Mouse (Mus musculus): Measurements from ENCODE around the gene Kcnt1.
"Not testable (repeated sequence)": the region's sequence is repeated elsewhere in the genome, so short reads cannot be mapped to it uniquely, and the experiment has no call there.

The Kcnt1 gene

DNA sequence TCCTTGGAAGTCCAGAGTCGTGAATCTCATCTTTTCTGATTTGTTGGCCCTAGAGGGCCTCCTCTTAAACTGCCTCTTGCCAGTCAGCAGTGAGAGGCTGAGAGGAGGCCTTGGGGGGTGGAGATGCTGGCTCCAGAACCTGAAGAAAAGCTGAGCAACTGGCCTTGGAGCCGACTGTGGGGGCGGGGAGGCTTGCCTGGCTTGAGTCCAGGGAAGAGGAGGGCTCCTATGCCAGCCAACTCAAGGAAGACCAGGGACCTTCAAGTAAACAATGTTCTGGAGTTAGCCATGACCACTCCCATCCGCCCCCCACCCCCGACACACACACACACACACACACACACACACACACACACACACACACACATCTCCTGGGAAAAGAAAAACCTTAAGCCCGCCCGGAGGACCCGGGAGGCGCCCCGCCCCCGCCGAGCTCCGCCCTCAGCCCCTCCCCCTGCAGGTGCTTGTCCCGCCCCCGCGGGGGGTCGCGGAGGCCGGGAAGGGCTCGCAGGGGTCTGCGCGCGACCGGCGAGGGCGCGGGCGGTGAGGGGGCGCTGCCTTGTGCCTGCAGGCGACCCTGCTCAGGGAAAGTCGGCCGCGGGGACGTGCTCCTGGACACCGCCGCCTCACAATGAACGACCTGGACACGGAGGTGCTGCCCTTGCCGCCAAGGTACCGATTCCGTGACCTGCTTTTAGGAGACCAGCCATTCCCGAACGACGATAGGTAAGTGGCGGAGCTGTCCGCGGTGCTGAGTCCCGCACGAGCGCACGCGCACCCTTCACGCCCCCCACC, at the start of gene Kcnt1:
TSS of gene Kcnt1 (plus strand) at position 398 of the 795 bp plus-strand sequence.
- peak; percentile 39 for DNase-seq (ENCODE audit: low spot score)

DNA sequence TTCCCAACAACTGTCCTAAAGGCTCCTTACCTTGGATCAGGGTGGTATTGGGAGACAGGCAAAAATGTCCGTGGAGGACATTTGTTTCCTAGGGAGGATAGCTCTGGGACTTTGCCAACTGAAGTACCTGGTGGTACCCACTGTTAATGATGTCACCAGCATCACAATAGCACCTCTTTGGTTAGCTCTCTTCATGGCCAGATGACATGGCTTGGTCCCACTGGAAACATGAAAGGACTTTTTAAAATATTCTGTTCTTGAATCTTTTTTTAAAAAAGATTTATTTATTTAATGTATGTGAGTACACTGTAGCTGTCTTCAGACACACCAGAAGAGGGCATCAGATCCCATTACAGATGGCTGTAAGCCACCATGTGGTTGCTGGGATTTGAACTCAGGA, 47.8 kb upstream of the Kcnt1 start, which contains the start of gene Glt6d1:
TSS of gene Glt6d1 (minus strand) at position 101 of the 400 bp plus-strand sequence.
- DNase-seq (ENCODE audit: low spot score), result not testable (repeated sequence)

DNA sequence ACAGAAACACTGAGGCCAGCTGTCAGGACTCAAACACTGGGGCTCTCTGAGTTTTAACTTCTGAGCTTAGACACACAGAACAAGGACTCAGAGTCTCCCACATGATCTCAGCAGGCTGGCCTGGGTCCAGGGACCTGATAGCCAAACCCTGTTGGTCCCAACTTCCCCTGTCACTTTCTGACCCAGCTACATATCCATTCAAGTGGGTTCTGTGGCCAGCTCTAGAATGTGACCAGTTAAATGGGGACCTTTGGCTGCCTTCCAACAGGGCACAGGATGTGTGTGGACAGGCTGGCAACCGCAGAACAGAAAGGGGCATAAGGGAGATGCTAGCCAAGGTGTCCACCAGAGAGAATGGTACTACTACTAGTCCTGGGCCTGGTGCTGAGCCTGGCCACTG, 40.7 kb upstream of the Kcnt1 start, which contains the start of gene Lcn9:
TSS of gene Lcn9 (plus strand) at position 348 of the 400 bp plus-strand sequence.
- no peak for DNase-seq (ENCODE audit: low spot score)

DNA sequence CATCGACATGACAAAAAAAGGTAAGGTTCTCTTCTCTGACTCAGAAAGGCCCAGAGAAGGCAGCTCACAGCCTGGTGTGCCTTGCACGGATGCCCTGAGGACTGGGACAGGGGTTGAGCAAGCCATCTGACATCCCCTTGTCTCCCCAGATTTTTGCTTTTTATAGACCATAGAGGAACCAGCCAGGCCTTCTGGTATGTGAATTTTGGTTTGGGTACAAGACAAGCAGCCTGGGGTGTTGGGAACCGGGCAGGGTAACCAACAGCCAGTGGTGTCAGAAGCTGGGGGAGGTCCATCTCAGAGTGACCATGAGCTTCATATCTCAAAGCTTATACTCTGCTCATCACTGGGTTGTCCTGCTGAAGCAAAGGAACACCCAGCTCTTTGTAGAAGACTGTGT, 38.8 kb upstream of the Kcnt1 start:
- DNase-seq (ENCODE audit: low spot score), result no peak

DNA sequence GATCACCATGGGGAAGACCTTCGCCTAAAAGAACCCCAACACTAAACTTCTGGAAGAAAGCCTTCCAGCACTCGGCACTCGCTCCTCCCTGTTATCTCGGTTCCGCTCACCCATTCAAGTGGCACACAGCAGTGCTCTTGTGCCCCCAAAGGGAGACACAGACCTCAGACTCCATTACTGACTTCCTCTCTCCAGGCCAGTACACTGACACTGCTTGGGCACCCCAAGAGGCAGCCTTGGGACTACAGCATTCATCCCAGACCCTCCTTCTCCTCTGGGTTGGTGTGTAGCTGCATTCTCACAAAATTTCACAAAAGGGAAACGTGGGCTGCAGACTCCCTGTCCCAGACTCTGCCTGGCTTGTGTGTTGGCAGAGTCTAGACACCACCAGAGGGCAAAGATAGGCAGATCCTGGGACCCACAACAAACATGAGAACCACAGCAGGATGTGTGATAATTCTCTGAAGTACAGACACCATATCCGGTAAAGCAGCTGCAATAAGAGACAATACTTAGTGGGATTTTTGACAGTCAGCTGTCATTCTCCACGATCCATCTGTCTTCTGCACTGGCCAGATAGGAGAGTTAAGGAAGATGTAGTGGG, 35.1 kb upstream of the Kcnt1 start:
- no peak for DNase-seq (ENCODE audit: low spot score)

DNA sequence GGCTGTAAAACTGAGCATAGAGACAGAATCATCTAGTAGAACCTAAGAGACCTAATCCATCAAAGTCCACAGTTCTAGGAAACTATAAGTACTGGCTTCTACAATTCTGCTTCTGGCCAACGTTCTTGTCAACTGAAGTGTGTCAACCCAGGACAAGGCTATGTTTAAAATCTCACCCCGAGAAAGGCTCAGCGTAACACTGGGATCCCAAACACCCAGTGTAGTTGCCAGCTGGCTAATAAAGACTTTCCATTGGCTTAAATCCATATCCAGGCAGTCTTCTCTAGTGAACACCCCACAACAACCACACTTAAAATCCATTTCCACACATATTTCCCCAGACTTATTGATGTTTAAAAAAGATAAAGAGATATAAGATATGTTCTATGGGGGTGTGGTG, 32.7 kb upstream of the Kcnt1 start:
- DNase-seq (ENCODE audit: low spot score), result no peak

DNA sequence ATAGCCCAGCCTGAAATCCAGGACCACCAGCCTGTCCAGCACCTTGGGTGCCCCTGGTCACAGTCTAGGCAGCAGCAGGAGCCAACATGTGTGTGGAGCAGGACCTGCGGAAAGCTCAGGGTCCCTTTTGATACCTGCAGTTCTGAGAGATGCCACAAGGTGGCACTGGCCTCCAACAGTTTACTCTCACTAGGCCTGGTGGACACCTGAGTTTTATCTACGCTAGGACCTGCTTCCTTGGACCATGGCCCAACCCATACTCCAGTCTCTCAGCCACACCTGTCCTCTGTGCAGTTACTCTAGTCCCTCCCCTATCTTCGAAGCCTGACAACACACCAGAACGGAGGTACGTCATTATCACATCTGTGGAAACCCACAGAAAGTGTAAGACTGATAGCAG, 27.2 kb upstream of the Kcnt1 start:
- DNase-seq (ENCODE audit: low spot score), result peak; percentile 77

DNA sequence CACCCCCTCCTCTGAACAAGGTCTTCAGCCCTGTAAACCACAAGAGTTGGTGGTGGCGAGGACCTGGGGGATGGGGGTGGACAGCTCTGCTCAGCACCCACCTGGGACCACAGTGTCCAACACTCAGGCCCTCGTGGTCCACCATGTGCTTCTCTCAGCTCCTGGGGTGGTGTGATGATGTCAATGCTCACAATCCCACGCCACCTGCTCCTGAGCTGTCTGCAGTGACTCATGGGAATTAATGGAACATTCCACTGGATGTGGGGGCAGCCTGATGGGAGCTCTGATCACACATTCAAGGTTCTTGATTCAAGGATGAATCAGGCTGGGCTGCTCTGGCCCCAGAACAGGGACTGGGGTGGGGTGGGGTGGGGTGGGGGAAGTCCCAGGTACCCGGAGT, 21.4 kb upstream of the Kcnt1 start:
- no peak for DNase-seq (ENCODE audit: low spot score)

DNA sequence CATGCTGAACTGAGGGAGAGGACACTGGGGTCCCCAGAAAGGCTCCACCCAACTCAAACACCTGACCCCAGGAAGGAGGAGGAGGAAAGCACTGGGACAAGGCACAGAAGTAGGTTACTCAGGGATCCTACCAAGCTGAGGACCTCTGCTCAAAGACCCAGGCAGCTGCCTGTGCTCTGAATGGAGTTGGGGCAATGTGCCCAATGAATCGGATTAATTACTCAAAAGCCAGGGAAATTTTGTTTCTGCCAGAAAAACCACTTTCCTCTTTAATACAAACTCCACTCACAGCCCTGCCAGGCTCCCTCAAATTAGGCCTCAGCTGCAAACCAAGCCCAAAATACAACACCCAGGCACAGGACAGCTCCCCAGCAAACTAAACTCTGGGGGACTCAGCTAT, 20.8 kb upstream of the Kcnt1 start:
- no peak for DNase-seq (ENCODE audit: low spot score)

DNA sequence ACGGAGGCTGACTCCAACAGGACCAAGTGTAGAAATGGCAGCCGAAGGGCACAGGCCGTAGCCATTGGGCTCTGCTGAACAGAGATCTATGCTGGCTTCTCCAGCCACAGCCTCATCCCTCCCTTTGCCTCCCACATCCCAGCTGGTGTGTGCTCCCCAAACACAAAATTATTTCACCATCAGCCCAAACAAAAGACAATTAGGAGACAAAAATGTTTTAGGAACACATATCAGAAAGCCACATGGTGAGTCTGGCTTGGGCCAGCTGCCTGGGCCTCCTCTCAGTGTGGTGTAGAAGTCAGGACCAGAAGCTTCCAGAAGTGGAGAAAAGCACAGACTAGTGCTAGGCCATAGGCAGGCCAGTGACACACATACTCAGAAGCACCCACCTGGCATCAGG, 19.4 kb upstream of the Kcnt1 start:
- no peak for DNase-seq (ENCODE audit: low spot score)

DNA sequence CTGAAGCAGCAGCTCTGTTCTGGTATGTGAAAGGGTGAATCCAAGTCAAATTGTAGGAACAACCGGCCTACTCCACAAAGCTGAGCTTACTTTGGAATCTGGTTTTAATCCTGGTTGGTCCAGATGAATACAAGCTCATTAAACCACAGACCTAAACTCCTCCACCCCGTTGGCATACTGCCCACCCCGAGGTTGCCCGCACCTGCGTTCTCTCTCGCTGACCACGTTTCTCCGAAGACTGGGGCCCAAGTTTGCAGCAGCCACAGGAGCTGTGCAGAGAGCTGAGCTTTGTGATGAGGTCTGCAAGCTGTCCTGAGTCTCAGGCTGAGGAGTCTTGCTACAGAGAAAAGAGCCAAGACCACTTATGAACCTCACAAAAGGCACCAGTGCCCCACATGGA, 17.0 kb upstream of the Kcnt1 start:
- no peak for DNase-seq (ENCODE audit: low spot score)

DNA sequence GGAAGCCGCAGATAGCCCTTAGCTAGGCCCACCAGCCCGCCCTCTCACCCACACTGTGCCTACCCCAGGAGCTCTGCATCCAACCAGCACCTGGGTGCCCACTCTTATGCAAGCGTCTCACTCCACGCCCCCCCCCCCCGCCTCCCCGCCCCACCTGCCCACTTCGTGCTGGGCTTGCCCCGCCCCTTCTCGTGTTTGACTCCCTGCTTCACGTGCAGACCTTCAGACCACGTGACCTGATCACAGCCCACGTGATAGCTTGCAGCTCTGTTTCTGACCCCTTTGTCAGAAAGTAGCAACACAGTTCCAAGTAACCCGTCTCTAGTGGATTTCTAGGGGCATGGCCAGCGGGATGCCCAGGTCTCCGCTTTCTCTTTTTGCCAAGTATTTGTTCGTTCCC, 16.3 kb upstream of the Kcnt1 start, which contains the start of gene Sohlh1:
TSS of gene Sohlh1 (minus strand) at position 23 of the 400 bp plus-strand sequence.
- DNase-seq (ENCODE audit: low spot score), result no peak

DNA sequence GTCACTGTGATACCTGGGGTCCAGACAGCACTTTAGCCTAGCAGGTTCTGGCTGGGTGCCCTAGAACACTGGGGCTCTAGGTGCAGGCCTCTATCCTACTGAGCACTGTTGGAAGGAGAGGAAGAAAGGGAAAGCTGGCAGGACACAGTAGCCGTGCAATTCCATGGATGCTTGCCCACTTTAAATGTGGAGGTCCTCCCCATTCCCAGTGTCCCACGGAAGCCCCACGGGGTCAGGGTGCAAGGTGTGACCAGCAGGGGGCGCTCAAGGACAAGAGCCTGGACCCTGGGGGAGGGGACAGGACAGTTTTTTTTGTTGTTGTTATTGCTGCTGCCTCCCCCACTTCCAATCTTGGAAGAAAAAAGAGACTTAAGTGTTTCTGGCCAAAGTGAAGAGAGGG, 13.2 kb upstream of the Kcnt1 start:
- DNase-seq (ENCODE audit: low spot score), result peak; percentile 49

DNA sequence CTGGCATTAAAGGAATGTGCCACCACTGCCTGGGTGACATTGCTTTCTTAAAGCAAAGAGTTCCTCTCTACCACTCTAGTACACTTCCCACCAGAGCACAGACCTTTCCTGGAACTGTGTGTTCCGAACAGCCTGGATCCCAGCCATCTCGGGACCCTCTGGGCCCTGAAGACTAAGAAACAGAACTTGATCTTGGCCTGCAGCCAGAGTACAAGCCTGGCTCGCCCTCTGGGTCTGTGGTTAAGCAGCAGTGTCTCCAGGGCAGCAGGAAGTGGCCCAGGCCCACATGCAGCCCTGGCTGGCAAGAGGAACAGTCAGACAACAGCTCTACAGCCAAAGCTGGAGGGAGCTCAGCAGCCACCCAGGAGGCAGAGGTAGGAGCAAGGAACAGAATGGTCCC, 10.9 kb upstream of the Kcnt1 start:
- peak; percentile 63 for DNase-seq (ENCODE audit: low spot score)

DNA sequence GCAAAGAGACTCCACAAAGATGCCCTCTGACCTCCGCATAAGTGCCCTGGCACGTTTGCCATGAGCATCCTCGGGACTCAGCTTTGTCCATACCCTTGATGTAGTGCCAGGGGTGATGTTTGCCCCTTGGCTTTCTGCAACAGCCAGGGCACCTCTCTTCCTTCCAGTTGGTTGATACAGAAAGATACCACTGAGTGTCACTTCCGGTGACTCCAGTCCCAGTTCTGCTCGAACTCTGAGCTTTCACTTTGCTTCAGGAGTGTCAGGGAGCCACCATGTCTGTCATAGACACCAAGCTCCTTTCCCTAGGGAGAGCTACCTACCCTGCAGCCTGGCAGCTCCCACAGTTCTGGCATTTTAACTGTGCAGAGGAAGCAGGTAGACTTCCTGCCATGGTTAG, 9.5 kb upstream of the Kcnt1 start:
- DNase-seq (ENCODE audit: low spot score), result no peak

DNA sequence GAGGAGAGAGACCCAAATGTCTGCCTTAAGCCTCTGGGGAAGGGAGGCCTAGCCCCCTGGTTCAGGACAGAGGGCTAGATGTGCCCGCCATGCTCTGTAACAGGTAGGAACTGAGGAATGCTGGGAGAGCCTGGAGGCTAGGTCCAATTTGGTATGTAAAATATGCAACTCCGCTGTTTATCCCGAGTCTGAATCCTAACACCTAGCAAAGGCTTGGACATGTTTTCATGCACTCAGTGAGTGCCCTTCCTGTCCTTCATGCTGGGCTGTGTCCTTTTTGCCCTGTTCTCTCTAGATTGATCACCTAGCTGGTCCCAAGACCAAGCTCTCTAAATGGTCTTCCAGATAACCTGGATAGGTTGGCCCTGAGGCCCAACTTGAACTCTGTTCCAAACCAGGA, 3.6 kb upstream of the Kcnt1 start:
- no peak for DNase-seq (ENCODE audit: low spot score)

DNA sequence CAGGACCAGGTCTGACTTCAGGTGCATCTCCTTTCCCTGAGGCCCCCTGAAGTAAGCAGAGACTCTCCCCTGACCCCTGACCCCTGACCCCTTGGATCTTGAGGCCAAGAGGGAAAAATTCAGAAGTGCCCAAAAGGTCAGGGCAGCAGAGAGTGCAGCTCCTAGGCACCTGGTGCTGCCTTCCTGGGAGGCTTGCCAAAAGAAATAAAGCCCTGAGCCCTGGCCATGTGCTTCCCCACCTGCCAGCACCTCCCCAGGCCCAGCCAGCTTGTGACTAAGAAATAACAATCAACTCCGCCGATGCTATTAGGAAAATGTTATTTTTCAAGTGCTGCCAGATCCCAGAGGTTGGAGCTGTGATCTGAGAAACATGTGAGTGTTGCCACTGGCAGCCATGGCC, 1.5 kb upstream of the Kcnt1 start:
- no peak for DNase-seq (ENCODE audit: low spot score)

DNA sequence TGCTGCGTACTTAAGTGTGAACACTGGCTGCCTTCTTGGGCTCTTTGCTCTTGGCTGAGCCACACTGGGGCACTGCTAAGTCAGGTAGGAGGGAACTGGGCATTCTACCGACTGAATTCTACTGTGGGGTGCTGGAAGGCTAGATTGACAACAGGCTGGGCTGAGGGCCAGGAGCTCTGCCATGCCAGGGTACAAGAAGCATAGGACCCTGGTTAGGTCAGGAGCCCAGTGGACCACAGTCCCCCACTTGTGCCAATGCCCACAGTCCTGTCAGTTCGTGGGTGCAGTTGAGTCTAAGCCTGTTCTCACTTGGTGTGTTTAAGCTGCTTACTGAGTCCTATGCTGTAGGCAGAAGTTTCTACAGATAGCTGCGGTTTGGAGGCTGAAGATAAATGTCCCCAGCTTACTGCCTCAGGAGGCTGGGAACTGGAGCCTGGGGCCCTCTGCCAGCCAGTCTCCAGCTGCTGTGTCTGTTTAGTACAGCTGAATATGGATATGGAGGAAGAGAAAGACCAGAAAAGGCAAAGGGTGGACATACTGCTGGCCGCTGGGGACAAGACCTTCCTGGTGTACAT, 751 bp upstream of the Kcnt1 start:
- no peak for DNase-seq (ENCODE audit: low spot score)

DNA sequence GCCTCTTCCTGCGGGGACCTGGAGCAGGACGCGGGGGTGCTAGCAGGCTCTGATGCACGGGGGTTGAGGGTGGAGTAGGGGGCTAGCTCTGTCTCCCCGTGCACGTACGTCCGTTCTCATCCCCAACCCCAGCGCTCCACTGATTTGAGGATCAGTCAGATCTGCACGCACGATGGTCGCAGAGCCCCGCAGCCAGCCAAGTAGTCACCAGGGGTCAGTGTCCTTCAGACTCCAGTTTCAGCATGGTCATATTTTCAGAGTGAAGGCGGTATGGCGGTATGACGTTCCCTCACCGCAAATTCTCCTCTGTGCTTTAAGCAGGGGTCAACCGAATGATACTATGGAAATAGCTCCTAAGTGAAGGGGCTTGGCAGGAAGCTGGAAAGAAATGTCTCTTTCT, 696 bp downstream of the Kcnt1 start:
- no peak for DNase-seq (ENCODE audit: low spot score)

DNA sequence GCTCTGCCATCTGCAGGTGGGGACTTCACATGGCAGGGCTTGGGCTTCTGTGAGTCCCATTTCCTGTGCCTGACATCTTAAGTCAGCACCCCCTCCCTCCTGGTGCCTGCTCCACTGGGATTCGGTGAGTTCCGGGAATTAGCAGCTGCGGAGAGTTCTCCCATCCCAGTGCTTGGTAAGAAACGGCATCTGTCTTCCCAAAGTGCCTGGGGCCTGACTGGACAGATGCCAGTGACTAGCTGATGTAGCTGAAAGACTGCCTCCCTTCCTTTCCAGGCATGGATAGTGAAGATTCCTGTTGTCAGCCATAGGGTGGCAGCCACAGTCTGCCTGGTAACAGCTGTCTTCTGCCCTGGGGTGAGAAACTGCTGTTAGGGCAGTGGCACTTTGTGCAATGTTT, 1.9 kb downstream of the Kcnt1 start:
- no peak for DNase-seq (ENCODE audit: low spot score)

DNA sequence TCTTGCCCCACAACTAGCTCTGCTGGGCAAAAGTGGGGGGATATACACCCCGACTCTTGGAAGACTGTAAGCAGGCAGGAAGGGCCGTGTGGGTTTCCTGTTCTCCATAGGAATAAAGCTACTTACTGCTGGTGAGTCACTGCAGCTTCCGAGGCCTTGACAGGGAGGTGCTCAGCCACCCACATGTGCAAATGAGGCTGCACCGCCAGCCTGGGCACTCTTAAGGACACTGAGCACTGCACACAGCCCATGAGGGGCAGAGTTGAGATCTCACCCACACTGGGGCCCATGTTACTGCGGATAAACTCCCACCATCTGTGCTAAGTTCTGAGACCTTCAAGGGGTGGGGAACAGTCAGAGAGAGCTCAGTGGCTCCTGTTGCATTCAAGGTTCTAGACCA, 3.1 kb downstream of the Kcnt1 start:
- DNase-seq (ENCODE audit: low spot score), result no peak

DNA sequence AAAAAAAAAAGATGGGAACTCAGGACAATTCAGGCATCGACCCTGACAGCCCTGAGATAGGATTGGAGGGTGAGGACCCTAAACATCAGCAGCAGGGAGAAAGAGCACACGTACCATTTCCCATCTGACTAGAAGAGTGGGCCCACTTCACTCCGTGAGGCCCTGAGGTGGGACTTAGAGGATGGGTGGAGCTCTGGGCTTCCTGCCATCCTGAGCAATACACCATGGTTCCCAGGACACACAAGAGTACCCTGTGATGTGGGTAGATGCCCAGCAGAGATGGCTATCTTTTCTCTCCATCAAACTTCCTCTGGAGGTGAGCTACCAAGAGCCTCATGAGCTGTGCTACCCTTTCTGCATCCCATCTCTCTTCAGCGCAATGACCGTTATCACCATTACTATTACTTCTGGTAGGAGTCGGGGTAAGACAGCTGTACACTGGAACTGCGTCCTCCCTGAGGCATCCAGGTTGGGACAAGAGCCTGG, 13.8 kb downstream of the Kcnt1 start:
- no peak for DNase-seq (ENCODE audit: low spot score)

DNA sequence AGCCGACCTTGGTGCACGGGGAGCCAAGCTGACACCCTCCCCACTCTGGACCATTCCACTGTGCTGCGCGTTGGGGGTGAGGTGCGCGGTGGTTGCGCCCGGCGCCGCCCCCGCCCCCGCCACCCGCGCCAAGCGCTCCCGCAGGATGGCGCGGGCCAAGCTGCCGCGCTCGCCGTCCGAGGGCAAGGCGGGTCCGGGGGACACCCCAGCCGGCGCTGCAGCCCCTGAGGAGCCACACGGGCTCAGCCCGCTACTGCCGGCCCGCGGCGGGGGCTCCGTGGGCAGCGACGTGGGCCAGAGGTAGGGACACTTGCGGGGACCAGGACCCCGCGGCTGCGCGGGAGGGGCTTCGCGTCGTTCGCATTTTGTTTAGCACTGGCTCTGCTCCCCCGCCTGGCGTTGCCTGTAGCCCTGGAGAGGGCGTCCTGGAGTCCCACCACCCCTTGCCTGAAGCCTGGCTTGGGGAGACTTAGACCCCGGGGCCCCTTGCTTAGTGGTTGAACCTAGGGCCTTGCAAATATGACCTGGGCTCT, 14.3 kb downstream of the Kcnt1 start:
- no peak for DNase-seq (ENCODE audit: low spot score)
